Comparison of ENCODE assay signal across 9 mouse cellular contexts in the genomic region with DNA sequence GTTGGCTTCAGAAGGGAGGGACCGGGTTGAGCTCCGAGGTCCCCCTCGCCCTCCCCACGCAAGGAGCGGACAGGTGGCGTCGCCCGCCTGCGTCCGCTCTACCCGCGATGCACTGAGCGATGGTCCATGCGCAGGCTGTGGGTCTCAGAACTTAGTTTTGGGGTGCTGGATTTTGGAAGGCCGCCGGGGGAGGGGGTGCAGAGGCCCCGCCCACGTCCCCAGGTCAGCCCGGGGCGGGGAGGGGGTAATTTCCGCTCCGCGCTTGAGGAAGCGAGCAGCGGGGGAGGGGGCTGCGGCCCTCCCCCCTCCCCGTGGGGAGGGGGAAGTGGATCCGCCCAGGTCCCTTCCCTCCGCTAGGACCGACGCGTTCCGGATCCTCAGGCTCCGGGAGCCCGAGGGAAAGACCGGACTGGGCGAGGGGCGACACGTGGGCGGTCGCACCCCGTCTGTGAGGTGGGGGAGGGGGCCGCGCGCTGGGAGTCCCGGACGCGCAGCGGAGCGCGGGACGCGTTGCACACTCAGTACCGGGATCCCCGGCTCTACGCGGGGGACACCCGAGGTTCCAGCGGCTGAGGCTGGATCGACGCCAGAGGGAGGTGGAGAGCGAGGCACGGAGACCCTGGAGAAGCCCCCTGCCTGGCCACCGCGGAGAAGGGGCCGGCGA. TPM values are rescaled to one million over a fixed set of nuclear protein-coding genes. Genes with fewer than 3 reads are reported as not detected.
DNase-seq lines count a peak whose midpoint lies in the region; ATAC-seq lines count a peak whose summit lies in the region.
"Had no signal": no experiment of that assay in that cellular context is flagged by ENCODE, and none has a peak within 500 bp of the region (broad histone marks: within the 10 kb centered on the region; RNA-seq: fewer than 3 reads in every experiment).

No protein-coding gene starts in this region.

- DNase-seq in cerebellum, postnatal 10 days = peak; percentile 54 to 55
- DNase-seq in cerebellum, adult 9-10 months = no peak
- peak; percentile 93 for DNase-seq in forebrain, embryonic 11.5 days (ENCODE audit: low spot score)
- peak; percentile 44 for DNase-seq in induced T-regulatory cell, adult 2 months (ENCODE audit: low read depth)
- peak; percentile 97 for DNase-seq in mesoderm, embryonic 11.5 days (ENCODE audit: low read depth, low spot score)
- DNase-seq in thymus, postnatal 4 days = peak; percentile 53
- no peak for DNase-seq in frontal cortex, adult 2 months (ENCODE audit: extremely low spot score in 1 of 2, low spot score in 1 of 2)

- peak overlapping the region; percentile 97 for H3K4me3 ChIP-seq in forebrain, embryonic 11.5 days (ENCODE audit: low read depth, low read length)

- peak; percentile 43 for ATAC-seq in CD4-positive, CD25-positive, alpha-beta regulatory T cell, adult 4 months
- ATAC-seq in forebrain, embryonic 11.5 days (replicated peaks; ENCODE audit: low FRiP score) = peak; percentile 87

- peak overlapping the region; percentile 94 for H3K4me2 ChIP-seq in forebrain, embryonic 11.5 days (ENCODE audit: low read depth, low read length, severe bottlenecking)

- H3K27ac ChIP-seq in forebrain, embryonic 11.5 days (ENCODE audit: low read depth, low read length) = peak overlapping the region; percentile 99

- H3K9ac ChIP-seq in forebrain, embryonic 11.5 days (ENCODE audit: low read length) = peak overlapping the region; percentile 99

- H3K36me3 ChIP-seq in forebrain, embryonic 11.5 days (ENCODE audit: control insufficient read depth, insufficient read depth, low read length) = no peaks in the 10 kb centered on the region

- H3K9me3 ChIP-seq in forebrain, embryonic 11.5 days (ENCODE audit: control insufficient read depth, low read length) = no peaks in the 10 kb centered on the region

- H3K27me3 ChIP-seq in forebrain, embryonic 11.5 days (ENCODE audit: control insufficient read depth, insufficient read depth, low read length) = no peaks in the 10 kb centered on the region

- under 1% methylated on average over 60 of the region's 67 CpGs for WGBS in forebrain, embryonic 11.5 days

- peaks cover 5% of the 10 kb centered on the region; the same call in 1 of the 2 replicates for H3K4me1 ChIP-seq in forebrain, embryonic 11.5 days (replicated peaks; ENCODE audit: control insufficient read depth, insufficient read depth, low read length)

RNA-seq across cellular contexts. Expression of a gene that starts 1.2 kb away (rescaled TPM):
- polyA plus RNA-seq in CD4-positive, CD25-positive, alpha-beta regulatory T cell, adult 4 months (2017; shearing (Covaris generic)) = not detected
- polyA plus RNA-seq in forebrain, embryonic 11.5 days (2014; fragmentation: Nextera tagmentation; extraction: Ambion mirVana) = 109 and 114 TPM in 2 replicates
- 0.18 and 0.71 TPM in 2 replicates for polyA plus RNA-seq in frontal cortex, adult 2 months (2012; rRNA removed)

RNA-seq across cellular contexts. Expression of a gene that starts 17.4 kb away (rescaled TPM):
- not detected for polyA plus RNA-seq in CD4-positive, CD25-positive, alpha-beta regulatory T cell, adult 4 months (2017; shearing (Covaris generic))
- not detected in 2 replicates for polyA plus RNA-seq in forebrain, embryonic 11.5 days (2014; fragmentation: Nextera tagmentation; extraction: Ambion mirVana)
- polyA plus RNA-seq in frontal cortex, adult 2 months (2012; rRNA removed) = not detected in 2 replicates
- polyA plus RNA-seq: C2C12 had no signal

RNA-seq across cellular contexts. Expression of a gene that starts 27.7 kb away (rescaled TPM):
- 10 to 100 TPM; 32.8 to 42.6 TPM for polyA plus RNA-seq in CD4-positive, CD25-positive, alpha-beta regulatory T cell, adult 4 months (2017; shearing (Covaris generic))
- polyA plus RNA-seq in forebrain, embryonic 11.5 days (2014; fragmentation: Nextera tagmentation; extraction: Ambion mirVana) = 39.4 and 41.4 TPM in 2 replicates
- 84.2 and 87.0 TPM in 2 replicates for polyA plus RNA-seq in frontal cortex, adult 2 months (2012; rRNA removed)

RNA-seq across cellular contexts. Expression of a gene that starts 58.2 kb away (rescaled TPM):
- 10 to 100 TPM in 1 of 2 experiments, 1 to 10 TPM in 1; 7.9 to 10.0 TPM for polyA plus RNA-seq in CD4-positive, CD25-positive, alpha-beta regulatory T cell, adult 4 months (2017; shearing (Covaris generic))
- polyA plus RNA-seq in forebrain, embryonic 11.5 days (2014; fragmentation: Nextera tagmentation; extraction: Ambion mirVana) = 22.8 and 26.1 TPM in 2 replicates
- 45.3 and 50.3 TPM in 2 replicates for polyA plus RNA-seq in frontal cortex, adult 2 months (2012; rRNA removed)

Comparison
In these comparisons a context has a peak if more than half of its experiments do, and no peak if none do; other contexts are left out.
1. DNase-seq: peak in cerebellum, postnatal 10 days (2 of 2), forebrain, embryonic 11.5 days (single experiment), induced T-regulatory cell, adult 2 months (single experiment), mesoderm, embryonic 11.5 days (single experiment) and thymus, postnatal 4 days (single experiment); none in cerebellum, adult 9-10 months (single experiment) and frontal cortex, adult 2 months (0 of 2).
2. RNA of a gene that starts 1.2 kb away (polyA plus RNA-seq): 109 to 114 TPM in forebrain, embryonic 11.5 days; 0.18 to 0.71 TPM in frontal cortex, adult 2 months and not detected in CD4-positive, CD25-positive, alpha-beta regulatory T cell, adult 4 months; every median in the first group is over 10 times any median in the second.